Mouse (Mus musculus): ENCODE results near the gene Orai2.
"Not testable (repeated sequence)": the region's sequence is repeated elsewhere in the genome, so short reads cannot be mapped to it uniquely, and the experiment has no call there.

Gene Orai2

GRCm38 (mm10) chr5:136137658-136138274 is 32.7 kb downstream of the Orai2 start:
- DNase-seq (ENCODE audit: extremely low spot score): peak; percentile 36

GRCm38 (mm10) chr5:136136292-136136990 is 34.1 kb downstream of the Orai2 start:
- DNase-seq (ENCODE audit: extremely low spot score): peak; percentile 11

GRCm38 (mm10) chr5:136135571-136136291 is 34.8 kb downstream of the Orai2 start, which contains the start of the genes Lrwd1 and Alkbh4:
TSS of gene Lrwd1 (minus strand) at chr5:136136074.
TSS of gene Alkbh4 (plus strand) at chr5:136136146.
- peak; percentile 94 for DNase-seq (ENCODE audit: extremely low spot score)

GRCm38 (mm10) chr5:136122165-136122564 is 48.3 kb downstream of the Orai2 start:
- no peak for DNase-seq (ENCODE audit: extremely low spot score)

GRCm38 (mm10) chr5:136116784-136117112 is 53.8 kb downstream of the Orai2 start:
- no peak for DNase-seq (ENCODE audit: extremely low spot score)

GRCm38 (mm10) chr5:136115891-136116783 is 54.4 kb downstream of the Orai2 start, which contains the start of gene Polr2j:
TSS of gene Polr2j (plus strand) at chr5:136116631.
- peak; percentile 99 for DNase-seq (ENCODE audit: extremely low spot score)

GRCm38 (mm10) chr5:136113546-136113945 is 57.0 kb downstream of the Orai2 start:
- DNase-seq (ENCODE audit: extremely low spot score): not testable (repeated sequence)

- DNase-seq (ENCODE audit: extremely low spot score): no peak
Measured at GRCm38 (mm10) chr5:136109042-136109441, 61.5 kb downstream of the Orai2 start.

- DNase-seq (ENCODE audit: extremely low spot score): no peak
Measured at GRCm38 (mm10) chr5:136108486-136108885, 62.0 kb downstream of the Orai2 start.

GRCm38 (mm10) chr5:136104511-136104910 is 66.0 kb downstream of the Orai2 start:
- peak; percentile 26 for DNase-seq (ENCODE audit: extremely low spot score)

- DNase-seq (ENCODE audit: extremely low spot score): peak; percentile 72
Measured at GRCm38 (mm10) chr5:136102099-136102820, 68.3 kb downstream of the Orai2 start.

GRCm38 (mm10) chr5:136098536-136098935 is 72.0 kb downstream of the Orai2 start:
- DNase-seq (ENCODE audit: extremely low spot score): no peak
